Mouse (Mus musculus) lung, adult 2 months (tissue): ENCODE measurements around the gene Pdk3. TPM values are rescaled to one million over a fixed set of nuclear protein-coding genes. Genes with fewer than 3 reads are reported as not detected.

Source experiments
- DNase-seq: peaks from one replicate; pipeline ENCODE4 v3.0.0; 2022
- H3K4me1 ChIP-seq: fragments of 200-500 bp; 2 replicates; pipeline ENCODE4 v1.6.1; 2011; ENCODE audit warnings: low read length; ENCODE audit not compliant: control insufficient read depth, insufficient read depth
- H3K4me3 ChIP-seq: fragments of 200-500 bp; replicated peaks from 2 replicates; pipeline ENCODE3; 2011; ENCODE audit warnings: low read depth, mild to moderate bottlenecking, control low read depth, low read length; ENCODE audit errors: extremely low read depth
- CTCF ChIP-seq: fragments of 200-500 bp; IDR thresholded peaks from 2 replicates; pipeline ENCODE4 v1.5.1; 2011; ENCODE audit warnings: mild to moderate bottlenecking, low read length, control low read depth; ENCODE audit not compliant: insufficient read depth
- POLR2A ChIP-seq: fragments of 200-500 bp; IDR thresholded peaks from 2 replicates; pipeline ENCODE4 v1.6.1; 2011; ENCODE audit warnings: low read depth, mild to moderate bottlenecking, control low read depth, low read length, borderline replicate concordance; ENCODE audit errors: extremely low read depth
- WGBS: fragments of 180-500 bp; shearing (Covaris S2); methylation state at CpG from one replicate; pipeline ENCODE4 v1.1.7; 2018; 5-methylcytosine and 5-hydroxymethylcytosine counted together
- polyA plus RNA-seq: library from polyadenylated mRNA; depleted of rRNA; stranded (reverse); fragments of >200 nt; gene quantifications from 2 replicates; pipeline ENCODE4 v1.2.3, GENCODE M21; 2012; rRNA removed

The Pdk3 gene
- polyA plus RNA-seq, 1 experiment: 15.2 TPM

- Histone ChIP-seq H3K4me3 (no peak overlapping the region), H3K4me1 (peaks cover 3% of the 10 kb centered on the region; the same call in 1 of the 2 replicates)
- DNase-seq: no peak
- WGBS: 80% methylated on average over 3 of the region's 3 CpGs
- TF ChIP-seq POLR2A: no peak
- TF ChIP-seq CTCF: no peak
Measured at GRCm38 (mm10) chrX:93760770-93761169, 71.2 kb downstream of the Pdk3 start.

GRCm38 (mm10) chrX:93756867-93757455, 75.0 kb downstream of the Pdk3 start:
- 51% methylated on average over 7 of the region's 7 CpGs for WGBS
- DNase-seq: no peak
- no peak for TF ChIP-seq POLR2A
- no peak for TF ChIP-seq CTCF
- Histone ChIP-seq H3K4me1 (peaks cover 3% of the 10 kb centered on the region; the same call in 1 of the 2 replicates), H3K4me3 (no peak overlapping the region)

DNA sequence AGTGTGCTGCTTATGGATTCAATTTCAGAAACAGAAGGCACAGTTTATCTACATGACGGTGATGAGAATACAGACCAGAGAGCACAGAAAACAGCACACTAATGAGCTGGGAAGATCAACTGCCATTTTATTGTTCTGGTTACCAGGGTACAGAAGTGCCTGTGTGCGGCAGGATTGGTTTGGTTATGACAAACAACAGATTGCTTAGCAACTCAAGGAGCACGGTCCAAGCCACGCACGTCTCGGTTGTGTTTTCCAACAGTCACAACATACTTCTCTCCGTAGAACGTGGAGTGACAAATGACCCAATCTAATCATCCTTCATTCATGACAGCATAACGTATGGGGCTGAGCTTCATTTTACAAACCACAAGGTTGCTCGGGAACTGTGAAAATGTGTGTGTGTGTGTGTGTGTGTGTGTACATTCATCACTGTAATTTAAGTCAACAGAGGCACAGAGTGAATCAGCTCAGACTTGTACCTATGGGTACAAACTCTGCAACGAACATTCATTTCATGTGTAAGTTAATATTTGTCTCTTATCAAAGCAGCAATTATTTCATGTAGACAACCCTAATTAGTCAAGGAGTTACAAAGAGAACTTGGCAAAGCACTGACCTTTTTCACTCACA, 76.7 kb downstream of the Pdk3 start:
- TF ChIP-seq POLR2A (no peak), CTCF (no peak)
- no peak for DNase-seq
- no peak overlapping the region for H3K4me3 ChIP-seq
- 75% methylated on average over 11 of the region's 11 CpGs for WGBS
- peaks cover 3% of the 10 kb centered on the region; the same call in 1 of the 2 replicates for H3K4me1 ChIP-seq

GRCm38 (mm10) chrX:93750566-93750965, 81.4 kb downstream of the Pdk3 start:
- no peak overlapping the region for H3K4me3 ChIP-seq
- TF ChIP-seq CTCF (no peak), POLR2A (no peak)
- WGBS: 81% methylated on average over 6 of the region's 6 CpGs

GRCm38 (mm10) chrX:93749165-93749564, 82.8 kb downstream of the Pdk3 start:
- Histone ChIP-seq H3K4me3 (no peak overlapping the region), H3K4me1 (no peaks in the 10 kb centered on the region)
- WGBS: 82% methylated on average over 1 of the region's 1 CpGs
- DNase-seq: no peak
- TF ChIP-seq CTCF (no peak), POLR2A (no peak)

More at GRCm38 (mm10) chrX:93750566-93750965, 81.4 kb downstream of the Pdk3 start:
- DNase-seq: no peak
- no peaks in the 10 kb centered on the region for H3K4me1 ChIP-seq

DNA sequence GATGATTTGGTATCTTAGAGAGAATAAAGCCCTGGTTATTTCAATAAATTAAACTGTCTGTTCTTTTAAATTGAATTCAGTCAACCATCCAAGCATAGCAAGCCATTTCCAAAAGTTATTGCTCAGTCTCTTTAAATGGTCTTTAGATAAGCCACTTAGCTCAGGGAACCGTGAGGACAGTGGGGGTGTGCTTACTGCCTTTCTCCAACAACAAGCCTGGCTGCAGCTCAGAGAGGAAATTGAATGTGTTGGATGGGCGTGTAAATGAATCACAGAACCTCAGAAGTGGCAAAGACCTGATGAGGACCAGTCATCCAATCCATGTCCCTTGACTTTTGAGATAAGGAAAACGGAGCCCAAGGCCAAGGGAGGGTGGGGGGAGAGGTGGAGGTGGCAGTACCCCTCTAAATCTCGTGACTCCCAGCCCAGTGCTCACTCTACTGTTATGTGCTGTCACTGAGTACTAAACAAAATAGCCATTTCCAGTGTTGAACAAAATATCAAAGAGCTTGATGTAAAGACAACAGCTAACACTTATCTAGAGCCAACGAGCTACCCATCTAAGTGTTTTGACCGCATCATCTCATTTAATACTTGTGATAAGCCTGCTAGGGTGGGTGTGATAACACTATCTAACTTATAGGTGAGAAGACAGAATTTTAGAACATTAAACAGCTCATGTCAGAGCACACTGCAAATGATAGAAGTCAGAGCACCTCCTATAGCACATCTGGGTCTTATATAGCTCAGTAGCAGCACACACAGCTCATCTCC, 98.8 kb downstream of the Pdk3 start:
- Histone ChIP-seq H3K4me1 (no peaks in the 10 kb centered on the region), H3K4me3 (no peak overlapping the region)
- WGBS: 61% methylated on average over 6 of the region's 6 CpGs
- no peak for DNase-seq
- TF ChIP-seq CTCF: no peak
- TF ChIP-seq POLR2A: no peak

DNA sequence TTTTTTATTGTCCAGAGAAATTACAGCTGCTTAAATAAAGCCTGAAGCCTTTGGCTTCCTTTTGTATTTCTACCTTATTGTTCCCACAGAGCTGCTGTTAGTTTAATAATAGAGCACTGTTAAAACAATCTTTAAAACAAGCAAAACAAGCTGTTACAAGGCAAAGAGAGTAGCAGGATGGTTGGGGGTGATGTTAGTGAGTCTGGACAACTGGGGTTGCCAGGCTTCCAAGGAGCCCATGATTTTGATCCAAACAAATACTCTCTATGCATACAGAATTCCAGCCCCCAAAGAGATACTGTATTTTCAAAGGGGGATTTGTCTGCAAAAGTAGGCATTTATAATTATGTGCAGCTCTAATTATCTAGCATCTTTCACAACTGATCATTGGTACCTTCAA, 99.6 kb downstream of the Pdk3 start:
- H3K4me1 ChIP-seq: no peaks in the 10 kb centered on the region
- no peak overlapping the region for H3K4me3 ChIP-seq
- no peak for TF ChIP-seq POLR2A
- TF ChIP-seq CTCF: no peak
- DNase-seq: no peak

DNA sequence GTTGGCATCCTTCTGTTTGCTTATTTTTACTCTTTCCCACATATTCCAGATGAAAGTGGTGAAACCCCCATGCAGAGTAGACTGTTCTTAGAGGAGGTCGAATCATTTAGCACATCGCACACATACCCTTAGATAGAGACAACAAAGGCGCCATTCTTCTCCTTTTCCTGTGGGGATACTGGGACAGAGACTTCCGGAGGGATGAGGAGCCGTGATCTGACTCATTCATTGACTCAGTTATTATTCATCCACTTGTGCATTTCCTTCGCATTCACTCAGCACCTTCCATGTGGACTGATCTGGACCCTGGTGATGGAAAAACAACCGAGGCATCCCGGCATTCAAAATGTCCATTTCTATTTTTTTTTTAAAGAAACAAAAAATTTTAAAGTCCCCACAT, 101.1 kb downstream of the Pdk3 start:
- TF ChIP-seq CTCF (no peak), POLR2A (no peak)
- H3K4me1 ChIP-seq: no peaks in the 10 kb centered on the region
- H3K4me3 ChIP-seq: no peak overlapping the region
- DNase-seq: no peak
- 78% methylated on average over 8 of the region's 8 CpGs for WGBS

GRCm38 (mm10) chrX:93729529-93729928, 102.5 kb downstream of the Pdk3 start:
- Histone ChIP-seq H3K4me3 (no peak overlapping the region), H3K4me1 (no peaks in the 10 kb centered on the region)
- DNase-seq: no peak
- WGBS: 79% methylated on average over 1 of the region's 1 CpGs
- TF ChIP-seq POLR2A: no peak
- no peak for TF ChIP-seq CTCF

Other genes with a start within 250 kb of the Pdk3 start
- 0.27 and 0.53 TPM in 2 replicates for gene Pola1, start 200.0 kb downstream of the Pdk3 start, polyA plus RNA-seq
- gene Pcyt1b, start 177.3 kb downstream of the Pdk3 start, polyA plus RNA-seq: 0.36 and 0.78 TPM in 2 replicates
- gene AU015836, start 136.5 kb upstream of the Pdk3 start, polyA plus RNA-seq: 0.05 and 0.06 TPM in 2 replicates